Mouse (Mus musculus) liver, embryonic 11.5 days (tissue): Measurements from ENCODE around the gene Ndufaf3. TPM values are rescaled to one million over a fixed set of nuclear protein-coding genes. Genes with fewer than 3 reads are reported as not detected.

Source experiments
- ATAC-seq: fragments of 200-750 bp; cut with Nextera tagmentation; replicated peaks from 2 replicates; pipeline ENCODE4 v1.8.0; 2017; ENCODE audit warnings: moderate number of reproducible peaks, mild to moderate bottlenecking, moderate TSS enrichment, moderate library complexity; ENCODE audit not compliant: low FRiP score
- DNase-seq: peaks from one replicate; pipeline ENCODE4 v3.0.0-alpha.2; 2017; ENCODE audit warnings: low spot score
- H3K27ac ChIP-seq: fragments of 300-500 bp; sonication (generic); 2 replicates; pipeline ENCODE4 v1.5.1; 2014; ENCODE audit warnings: mild to moderate bottlenecking, low read depth, low read length, control low read depth
- H3K27me3 ChIP-seq: fragments of 300-500 bp; sonication (generic); replicated peaks from 2 replicates; pipeline ENCODE4 v1.6.1; 2014; ENCODE audit warnings: low read length, mixed read lengths; ENCODE audit not compliant: control insufficient read depth, insufficient read depth
- H3K36me3 ChIP-seq: fragments of 300-500 bp; sonication (generic); 2 replicates; pipeline ENCODE4 v1.6.1; 2014; ENCODE audit warnings: mild to moderate bottlenecking, low read length, moderate library complexity, mixed read lengths; ENCODE audit not compliant: control insufficient read depth, insufficient read depth
- H3K4me1 ChIP-seq: fragments of 300-500 bp; sonication (generic); replicated peaks from 2 replicates; pipeline ENCODE4 v1.6.1; 2014; ENCODE audit warnings: low read length, mixed read lengths; ENCODE audit not compliant: control insufficient read depth, insufficient read depth
- H3K4me2 ChIP-seq: fragments of 300-500 bp; sonication (generic); 2 replicates; pipeline ENCODE4 v1.6.1; 2014; ENCODE audit warnings: mild to moderate bottlenecking, control low read depth, moderate library complexity
- H3K4me3 ChIP-seq: fragments of 300-500 bp; sonication (generic); 2 replicates; pipeline ENCODE4 v1.5.1; 2014; ENCODE audit warnings: low read depth, low read length, control low read depth
- H3K9ac ChIP-seq: fragments of 300-500 bp; sonication (generic); 2 replicates; pipeline ENCODE4 v1.6.1; 2014; ENCODE audit warnings: low read depth, low read length, control low read depth
- H3K9me3 ChIP-seq: fragments of 300-500 bp; sonication (generic); 2 replicates; pipeline ENCODE4 v1.6.1; 2016; ENCODE audit warnings: low read length, inconsistent platforms, mixed read lengths; ENCODE audit not compliant: control insufficient read depth
- WGBS: fragments of 180-500 bp; shearing (Covaris S2); extraction: QIAGEN DNeasy Blood & Tissue Kit; methylation state at CpG from one replicate; pipeline ENCODE4 v1.1.7; 2014; 5-methylcytosine and 5-hydroxymethylcytosine counted together
- polyA plus RNA-seq: library from polyadenylated mRNA; unstranded; fragments of >200 nt; fragmentation: Nextera tagmentation; extraction: Ambion mirVana; gene quantifications from 2 replicates; pipeline ENCODE4 v1.2.1, GENCODE M21; 2014

Gene Ndufaf3
- polyA plus RNA-seq, 1 experiment from 2014 or later = 45.9 TPM

- ATAC-seq = no peak
- WGBS = 52% methylated on average over 17 of the region's 17 CpGs
- Histone ChIP-seq H3K9ac (peak overlapping the region; percentile 85), H3K36me3 (peaks cover 39% of the 10 kb centered on the region), H3K4me1 (peaks cover 47% of the 10 kb centered on the region), H3K27me3 (no peaks in the 10 kb centered on the region), H3K9me3 (no peaks in the 10 kb centered on the region), H3K4me2 (peak overlapping the region; percentile 100), H3K4me3 (peak overlapping the region; percentile 78), H3K27ac (peak overlapping the region; percentile 98)
- peak; percentile 36 for DNase-seq
These were observed 1.3 kb upstream of the Ndufaf3 start for GRCm38 (mm10) chr9:108568511-108568921.

GRCm38 (mm10) chr9:108567931-108568419 lies 741 bp upstream of the Ndufaf3 start:
- H3K9me3 ChIP-seq = no peaks in the 10 kb centered on the region
- no peaks in the 10 kb centered on the region for H3K27me3 ChIP-seq
- no peak for ATAC-seq
- peaks cover 38% of the 10 kb centered on the region for H3K36me3 ChIP-seq
- no peak for DNase-seq
- H3K9ac ChIP-seq = peak overlapping the region; percentile 85
- peak overlapping the region; percentile 78 for H3K4me3 ChIP-seq
- peak overlapping the region; percentile 98 for H3K27ac ChIP-seq
- peak overlapping the region; percentile 100 for H3K4me2 ChIP-seq
- H3K4me1 ChIP-seq = peaks cover 47% of the 10 kb centered on the region
- 7% methylated on average over 18 of the region's 18 CpGs for WGBS

- no peaks in the 10 kb centered on the region for H3K9me3 ChIP-seq
- peaks cover 34% of the 10 kb centered on the region for H3K36me3 ChIP-seq
- peak; percentile 42 for DNase-seq
- H3K4me1 ChIP-seq = peaks cover 55% of the 10 kb centered on the region
- peak; percentile 1; the same call in 1 of the 2 replicates for ATAC-seq
- WGBS = 8% methylated on average over 35 of the region's 35 CpGs
- peak overlapping the region; percentile 78 for H3K4me3 ChIP-seq
- H3K27ac ChIP-seq = peak overlapping the region; percentile 98
- peak overlapping the region; percentile 100 for H3K4me2 ChIP-seq
- no peaks in the 10 kb centered on the region for H3K27me3 ChIP-seq
- peak overlapping the region; percentile 85 for H3K9ac ChIP-seq
These were observed 1.1 kb downstream of the Ndufaf3 start for GRCm38 (mm10) chr9:108565881-108566814.

GRCm38 (mm10) chr9:108564131-108564530 lies 3.1 kb downstream of the Ndufaf3 start:
- Histone ChIP-seq H3K9me3 (no peaks in the 10 kb centered on the region), H3K9ac (peak overlapping the region; percentile 22; the same call in 1 of the 2 replicates), H3K27me3 (no peaks in the 10 kb centered on the region), H3K4me1 (peaks cover 42% of the 10 kb centered on the region), H3K4me2 (peak overlapping the region; percentile 2; the same call in 1 of the 2 replicates), H3K4me3 (0 out of 2 replicates have a peak overlapping the region, but pooled peaks have one; percentile 10), H3K36me3 (peaks cover 35% of the 10 kb centered on the region), H3K27ac (peak overlapping the region; percentile 30; the same call in 1 of the 2 replicates)
- 74% methylated on average over 7 of the region's 7 CpGs for WGBS
- ATAC-seq (no peak), DNase-seq (no peak)

GRCm38 (mm10) chr9:108563671-108564070 lies 3.6 kb downstream of the Ndufaf3 start:
- peak overlapping the region; percentile 30; the same call in 1 of the 2 replicates for H3K27ac ChIP-seq
- peaks cover 39% of the 10 kb centered on the region for H3K36me3 ChIP-seq
- H3K4me2 ChIP-seq = peak overlapping the region; percentile 2; the same call in 1 of the 2 replicates
- ATAC-seq (no peak), DNase-seq (no peak)
- H3K27me3 ChIP-seq = no peaks in the 10 kb centered on the region
- H3K9ac ChIP-seq = peak overlapping the region; percentile 22; the same call in 1 of the 2 replicates
- WGBS = 93% methylated on average over 8 of the region's 8 CpGs
- H3K9me3 ChIP-seq = no peaks in the 10 kb centered on the region
- no peak overlapping the region for H3K4me3 ChIP-seq
- peaks cover 37% of the 10 kb centered on the region for H3K4me1 ChIP-seq

GRCm38 (mm10) chr9:108560227-108560841 lies 6.9 kb downstream of the Ndufaf3 start, which contains the start of gene Impdh2:
Gene Impdh2, plus strand, starts transcription at chr9:108560286.
- Histone ChIP-seq H3K4me1 (peaks cover 20% of the 10 kb centered on the region), H3K4me2 (peak within 1 kb of the TSS; percentile 85), H3K4me3 (peak within 1 kb of the TSS; percentile 80), H3K27me3 (no peaks in the 10 kb centered on the region), H3K27ac (peak within 1 kb of the TSS; percentile 70), H3K36me3 (peaks cover 58% of the 10 kb centered on the region), H3K9ac (peak within 1 kb of the TSS; percentile 87), H3K9me3 (no peaks in the 10 kb centered on the region)
- ATAC-seq (peak; percentile 97), DNase-seq (peak; percentile 93)
- under 1% methylated on average over 46 of the region's 53 CpGs for WGBS

- H3K9ac ChIP-seq = no peak overlapping the region
- peaks cover 16% of the 10 kb centered on the region for H3K4me1 ChIP-seq
- no peak overlapping the region for H3K4me3 ChIP-seq
- H3K36me3 ChIP-seq = peaks cover 56% of the 10 kb centered on the region
- WGBS = 85% methylated on average over 4 of the region's 4 CpGs
- DNase-seq (no peak), ATAC-seq (no peak)
- H3K4me2 ChIP-seq = no peak overlapping the region
- H3K9me3 ChIP-seq = no peaks in the 10 kb centered on the region
- no peaks in the 10 kb centered on the region for H3K27me3 ChIP-seq
- no peak overlapping the region for H3K27ac ChIP-seq
These were observed 8.1 kb downstream of the Ndufaf3 start for GRCm38 (mm10) chr9:108559169-108559568.

GRCm38 (mm10) chr9:108546875-108547274 lies 20.4 kb downstream of the Ndufaf3 start:
- no peak for ATAC-seq
- Histone ChIP-seq H3K27me3 (no peaks in the 10 kb centered on the region), H3K27ac (no peak overlapping the region), H3K4me3 (no peak overlapping the region), H3K36me3 (peaks cover 47% of the 10 kb centered on the region), H3K4me2 (no peak overlapping the region), H3K9ac (no peak overlapping the region), H3K9me3 (no peaks in the 10 kb centered on the region), H3K4me1 (no peaks in the 10 kb centered on the region)
- DNase-seq = no peak
- WGBS = 80% methylated on average over 1 of the region's 1 CpGs
